In the genomic region with DNA sequence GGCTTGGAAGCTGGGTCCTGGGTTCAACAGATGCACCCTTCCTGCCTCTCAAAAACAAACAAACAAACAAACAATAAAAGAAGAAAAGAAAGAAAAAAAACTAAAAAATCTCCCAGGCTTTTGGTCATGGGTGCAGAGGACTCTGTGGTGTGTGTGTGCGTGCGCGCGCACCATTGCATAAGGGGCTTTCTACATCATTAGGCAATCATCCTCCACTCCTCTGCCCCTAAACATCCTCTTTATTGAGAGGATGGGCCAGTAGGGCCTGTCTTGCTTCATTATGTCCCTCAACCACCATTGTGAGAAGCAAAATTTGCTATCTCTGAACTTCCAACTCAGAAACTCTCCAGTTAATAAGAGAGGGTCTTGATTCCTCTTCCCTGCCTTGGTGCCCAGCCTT, we compare ENCODE assay signal across 8 mouse cellular contexts. TPM values are rescaled to one million over a fixed set of nuclear protein-coding genes. Genes with fewer than 3 reads are reported as not detected.
DNase-seq lines count a peak whose midpoint lies in the region; ATAC-seq and TF ChIP-seq lines count a peak whose summit lies in the region.

No protein-coding gene starts in this region.

- no peak for TF ChIP-seq CTCF in cerebellum, adult 2 months (IDR thresholded peaks at IDR 0.05; ENCODE audit: borderline replicate concordance, insufficient read depth, low read depth, low read length)
- TF ChIP-seq CTCF in hindbrain, postnatal 0 days (IDR thresholded peaks at IDR 0.05; ENCODE audit: low read depth): no peak

- H3K4me3 ChIP-seq in cerebellum, adult 2 months (replicated peaks; ENCODE audit: insufficient read depth, low read depth, low read length): peak overlapping the region; percentile 89
- peak overlapping the region; percentile 92; the same call in 1 of the 2 replicates for H3K4me3 ChIP-seq in brown adipose tissue, adult 24 weeks (ENCODE audit: insufficient read depth, low read depth, low read length)
- no peak overlapping the region; the same call in 1 of the 2 replicates for H3K4me3 ChIP-seq in hindbrain, postnatal 0 days (ENCODE audit: low read length)
- H3K4me3 ChIP-seq in midbrain, embryonic 10.5 days: peak overlapping the region; percentile 78

- no peaks in the 10 kb centered on the region for H3K9me3 ChIP-seq in hindbrain, postnatal 0 days (ENCODE audit: low read length)
- H3K9me3 ChIP-seq in midbrain, embryonic 10.5 days (replicated peaks): no peaks in the 10 kb centered on the region

- intact Hi-C loops in left cerebral cortex, postnatal 4 days (cut with DNase I): loop anchor here (5.0 kb wide), 1 partner anchor 90 kb away; no protein-coding TSS in a partner anchor

- WGBS in cerebellum, adult 2 months: 87% methylated on average over 4 of the region's 4 CpGs
- whole genome bisulfite sequencing in hindbrain, postnatal 0 days: 55% methylated on average over 4 of the region's 4 CpGs
- 82% methylated on average over 4 of the region's 4 CpGs for WGBS in midbrain, embryonic 10.5 days

- no peak for DNase-seq in cerebellum, adult 2 months
- DNase-seq in cerebellum, adult 11 months: no peak
- DNase-seq in hindbrain, postnatal 0 days (ENCODE audit: low spot score): no peak
- no peak for DNase-seq in midbrain, embryonic 10.5 days (ENCODE audit: low spot score)
- DNase-seq in adrenal gland, postnatal 10 days: no peak
- DNase-seq in right cerebral cortex, postnatal 36 days (ENCODE audit: low spot score in 2 of 2): no peak
- no peak for DNase-seq in left cerebral cortex, postnatal 4 days

- peak overlapping the region; percentile 98 for H3K27ac ChIP-seq in cerebellum, adult 2 months (ENCODE audit: insufficient read depth, low read length)
- H3K27ac ChIP-seq in brown adipose tissue, adult 24 weeks (replicated peaks; ENCODE audit: low read depth, low read length): peak overlapping the region; percentile 79
- 0 out of 2 replicates have a peak overlapping the region, but pooled peaks have one; percentile 84 for H3K27ac ChIP-seq in hindbrain, postnatal 0 days
- H3K27ac ChIP-seq in midbrain, embryonic 10.5 days (replicated peaks): peak overlapping the region; percentile 94

- H3K36me3 ChIP-seq in hindbrain, postnatal 0 days (ENCODE audit: insufficient read depth, low read length): no peaks in the 10 kb centered on the region
- no peaks in the 10 kb centered on the region for H3K36me3 ChIP-seq in midbrain, embryonic 10.5 days

- H3K4me1 ChIP-seq in cerebellum, adult 2 months (ENCODE audit: control insufficient read depth, insufficient read depth, low read length): peaks cover 17% of the 10 kb centered on the region
- H3K4me1 ChIP-seq in brown adipose tissue, adult 24 weeks (ENCODE audit: control insufficient read depth, insufficient read depth, insufficient read length, low read length): peaks cover 14% of the 10 kb centered on the region
- H3K4me1 ChIP-seq in hindbrain, postnatal 0 days (ENCODE audit: insufficient read depth, low read length): peaks cover 7% of the 10 kb centered on the region
- peaks cover 53% of the 10 kb centered on the region for H3K4me1 ChIP-seq in midbrain, embryonic 10.5 days

- no peaks in the 10 kb centered on the region for H3K27me3 ChIP-seq in cerebellum, adult 2 months (ENCODE audit: control insufficient read depth, insufficient read depth, low read length)
- no peaks in the 10 kb centered on the region for H3K27me3 ChIP-seq in hindbrain, postnatal 0 days (ENCODE audit: insufficient read depth, low read length)
- peaks cover 21% of the 10 kb centered on the region for H3K27me3 ChIP-seq in midbrain, embryonic 10.5 days (ENCODE audit: low read depth, poor library complexity, severe bottlenecking)

- no peak for ATAC-seq in hindbrain, postnatal 0 days

- peak overlapping the region; percentile 86; the same call in 1 of the 2 replicates for H3K9ac ChIP-seq in hindbrain, postnatal 0 days (replicated peaks; ENCODE audit: low read length)

- H3K4me2 ChIP-seq in hindbrain, postnatal 0 days (ENCODE audit: low read depth, low read length): peak overlapping the region; percentile 71

- TF ChIP-seq POLR2A in cerebellum, adult 2 months (IDR thresholded peaks at IDR 0.05; ENCODE audit: borderline replicate concordance, insufficient read depth, low read length): no peak

RNA-seq across cellular contexts. Expression of a gene that starts 0.7 kb away (rescaled TPM):
- polyA plus RNA-seq in cerebellum, adult 2 months (2012; rRNA removed): 235 and 254 TPM in 2 replicates
- polyA plus RNA-seq in brown adipose tissue, adult 24 weeks (2012; ENCODE audit: insufficient read depth, insufficient read length, missing spikeins): 10.9 and 11.9 TPM in 2 replicates
- total RNA-seq in hindbrain, postnatal 0 days (2014; rRNA removed): 87.7 and 135 TPM in 2 replicates
- 35.8 and 37.1 TPM in 2 replicates for polyA plus RNA-seq in hindbrain, postnatal 0 days (2015; fragmentation: Nextera tagmentation; extraction: Ambion mirVana)
- 15.7 and 16.0 TPM in 2 replicates for polyA plus RNA-seq in midbrain, embryonic 10.5 days (2016; fragmentation: Nextera tagmentation; extraction: Ambion mirVana)
- total RNA-seq in adrenal gland, postnatal 10 days (2021): 10 to 100 TPM; 44.6 to 56.1 TPM
- total RNA-seq in left cerebral cortex, postnatal 4 days (2021): 100 to 1,000 TPM; 110 to 121 TPM

RNA-seq across cellular contexts. Expression of a gene that starts 55.5 kb away (rescaled TPM):
- polyA plus RNA-seq in cerebellum, adult 2 months (2012; rRNA removed): 0.13 and 0.15 TPM in 2 replicates
- polyA plus RNA-seq in brown adipose tissue, adult 24 weeks (2012; ENCODE audit: insufficient read depth, insufficient read length, missing spikeins): not detected in 2 replicates
- not detected in 2 replicates for total RNA-seq in hindbrain, postnatal 0 days (2014; rRNA removed)
- polyA plus RNA-seq in hindbrain, postnatal 0 days (2015; fragmentation: Nextera tagmentation; extraction: Ambion mirVana): not detected in 2 replicates
- polyA plus RNA-seq in midbrain, embryonic 10.5 days (2016; fragmentation: Nextera tagmentation; extraction: Ambion mirVana): not detected in 2 replicates
- total RNA-seq in adrenal gland, postnatal 10 days (2021): not detected
- under 1 TPM in 1 of 2 experiments, not detected in 1; 0.18 TPM for total RNA-seq in left cerebral cortex, postnatal 4 days (2021)
